Mouse (Mus musculus) induced T-regulatory cell, adult 2 months (primary cell): ENCODE measurements around the gene Msrb3.

ENCODE experiments used
- DNase-seq: peaks from one replicate; pipeline ENCODE4 v3.0.0-alpha.2; 2012; ENCODE audit warnings: low read depth

The Msrb3 gene

DNA sequence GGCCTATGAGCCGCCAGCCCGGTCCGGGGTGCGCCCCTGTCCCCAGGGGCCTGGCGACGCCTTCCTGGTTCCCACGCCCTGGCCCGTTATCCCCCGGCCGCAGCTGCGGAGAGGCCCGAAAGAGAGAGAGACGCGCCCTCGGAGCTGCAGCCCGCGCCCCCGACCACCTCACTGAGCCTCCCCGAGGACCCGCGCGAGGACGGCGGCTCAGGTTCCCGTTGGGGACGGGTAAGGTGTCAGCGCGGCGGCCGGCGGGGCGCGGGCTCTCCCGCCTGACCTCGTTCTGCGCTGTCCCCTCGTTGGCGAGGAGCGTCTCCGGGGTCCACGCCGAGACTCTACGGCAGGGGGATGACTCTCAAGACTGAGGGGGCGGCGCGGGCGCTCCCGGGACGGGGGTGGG, 544 bp downstream of the Msrb3 start:
- DNase-seq: peak; percentile 42

DNA sequence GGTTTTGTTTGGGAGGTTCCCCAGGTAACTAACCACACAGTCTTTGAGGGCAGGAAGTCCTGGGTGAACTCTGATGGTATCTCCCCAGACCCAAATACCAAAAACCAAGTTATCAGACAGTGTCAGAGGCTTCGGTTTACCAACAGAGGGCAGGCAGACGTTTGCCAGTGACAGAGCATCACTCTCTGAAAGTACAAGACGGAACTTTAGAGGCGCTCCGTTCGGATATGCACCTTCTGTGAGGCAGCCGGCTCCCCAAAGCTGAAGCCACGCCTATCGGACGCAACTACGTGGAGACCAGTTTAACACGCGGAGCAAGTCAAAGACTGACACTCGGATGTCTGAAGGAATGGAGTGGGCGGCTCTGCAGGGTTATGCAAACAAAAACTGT, 3.0 kb downstream of the Msrb3 start:
- peak; percentile 92 for DNase-seq

DNA sequence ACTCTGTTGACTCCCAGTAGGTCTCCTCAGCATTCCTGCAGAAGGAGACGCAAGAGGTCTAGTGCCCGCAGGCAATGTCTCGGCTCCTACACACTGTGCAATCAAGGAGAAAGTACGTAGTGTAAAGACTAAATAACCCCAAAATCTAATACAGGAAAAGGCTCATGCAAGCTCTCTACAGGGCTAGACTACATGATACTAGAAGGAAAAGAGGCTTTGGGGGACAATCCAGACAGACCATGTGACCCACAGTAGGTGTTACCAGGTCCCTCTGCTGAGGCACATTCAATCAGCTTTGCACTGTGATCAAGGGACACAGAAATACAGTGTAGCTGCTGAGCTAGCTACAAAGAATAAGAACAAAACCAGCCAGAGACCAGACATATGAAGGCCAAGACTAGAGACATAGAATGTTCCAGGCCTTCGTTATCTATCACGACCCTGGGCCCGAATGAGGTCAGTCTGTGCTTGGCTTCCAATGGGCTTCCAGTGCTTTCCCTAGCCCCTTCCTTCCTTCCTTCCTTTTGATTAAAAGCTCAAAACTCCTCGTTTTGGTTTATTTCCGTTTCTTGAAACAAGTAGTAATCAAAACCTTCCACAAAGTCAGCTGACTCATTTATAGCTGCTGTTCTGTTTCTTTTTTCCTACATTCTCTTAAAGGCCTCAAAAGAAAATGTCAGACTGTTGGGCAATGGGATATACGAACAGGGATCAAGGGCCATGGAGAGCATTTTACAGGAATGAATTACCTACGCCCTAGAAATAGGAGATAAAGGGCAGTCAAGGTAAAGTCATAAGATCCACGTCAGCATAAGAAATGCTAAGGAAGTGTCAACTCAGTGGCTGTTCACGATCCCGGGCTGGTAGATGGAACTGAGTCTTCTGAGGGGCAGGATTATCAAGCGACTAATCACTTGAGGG, 3.7 kb downstream of the Msrb3 start:
- DNase-seq: no peak

DNA sequence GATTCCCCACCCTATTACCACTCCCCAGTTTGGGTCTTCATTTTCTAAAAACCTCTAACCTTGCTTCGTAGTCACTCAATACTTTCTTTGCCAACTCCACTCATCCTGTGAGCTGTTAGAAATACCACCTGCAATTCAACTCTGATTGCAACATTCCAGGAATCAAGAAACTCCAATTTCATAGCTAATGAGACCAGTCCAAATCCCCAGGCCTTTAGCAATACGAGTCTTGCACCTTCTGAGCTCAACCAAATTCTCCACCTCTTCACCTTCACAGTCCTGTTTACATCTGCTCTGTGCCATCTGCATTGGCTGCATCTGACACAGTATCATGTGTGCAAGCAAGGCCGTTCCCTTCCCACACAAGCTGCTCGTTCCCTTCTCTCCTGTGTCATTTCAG, 5.0 kb downstream of the Msrb3 start:
- DNase-seq: no peak

DNA sequence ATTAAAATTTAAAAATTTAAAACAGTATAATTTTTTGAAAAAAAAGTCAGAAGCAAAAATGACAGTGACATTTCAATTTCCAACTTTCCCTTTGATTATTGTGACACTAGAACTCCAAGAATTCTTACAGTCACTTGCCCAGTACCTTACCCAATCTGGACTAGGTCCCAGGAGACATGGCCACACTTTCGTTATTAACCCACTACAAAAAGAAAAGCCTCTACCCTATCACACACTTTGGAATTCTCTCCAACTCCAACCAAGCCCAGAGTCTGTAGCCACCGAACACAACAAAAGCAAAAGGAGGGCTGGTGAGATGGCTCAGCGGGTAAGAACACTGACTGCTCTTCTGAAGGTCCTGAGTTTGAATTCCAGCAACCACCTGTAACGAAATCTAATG, 7.8 kb downstream of the Msrb3 start:
- no peak for DNase-seq

DNA sequence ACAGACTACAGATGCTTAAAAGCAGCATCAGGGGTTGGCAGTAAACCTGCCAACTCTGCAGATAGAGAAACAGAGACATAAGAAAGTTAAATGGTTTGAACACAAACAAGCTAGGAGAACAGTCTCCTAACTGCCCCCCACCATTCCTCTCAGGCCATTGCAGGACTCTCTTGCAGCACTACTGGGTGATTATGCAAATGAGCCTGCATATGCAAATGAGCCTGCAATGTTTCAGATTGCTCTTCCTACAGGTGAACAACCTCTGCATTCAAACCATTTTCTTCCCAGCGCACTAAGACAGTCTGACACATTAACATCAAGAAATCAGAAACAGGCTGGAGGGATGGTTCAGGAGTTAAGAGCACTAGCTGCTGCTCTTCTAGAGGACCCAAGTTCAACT, 8.3 kb downstream of the Msrb3 start:
- no peak for DNase-seq

DNA sequence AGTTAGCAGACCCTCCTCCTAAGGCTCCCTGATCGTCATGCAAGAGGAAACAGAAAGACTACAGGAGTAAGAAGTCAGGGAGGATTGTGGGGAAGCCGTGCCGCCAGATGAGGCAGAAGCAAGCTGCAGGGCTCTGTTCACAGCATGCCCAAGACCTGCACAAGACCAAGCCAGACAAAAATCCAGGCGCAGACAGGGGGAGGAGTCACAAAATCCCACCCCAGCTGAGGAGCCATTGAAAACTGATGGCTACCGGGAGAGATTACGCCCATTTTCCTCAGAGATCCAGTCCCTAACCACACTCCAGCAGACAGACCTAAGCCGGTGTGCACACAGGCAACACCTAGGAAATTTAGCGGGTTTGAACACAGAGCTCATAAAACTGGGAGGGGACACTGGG, 10.4 kb downstream of the Msrb3 start:
- DNase-seq: no peak

DNA sequence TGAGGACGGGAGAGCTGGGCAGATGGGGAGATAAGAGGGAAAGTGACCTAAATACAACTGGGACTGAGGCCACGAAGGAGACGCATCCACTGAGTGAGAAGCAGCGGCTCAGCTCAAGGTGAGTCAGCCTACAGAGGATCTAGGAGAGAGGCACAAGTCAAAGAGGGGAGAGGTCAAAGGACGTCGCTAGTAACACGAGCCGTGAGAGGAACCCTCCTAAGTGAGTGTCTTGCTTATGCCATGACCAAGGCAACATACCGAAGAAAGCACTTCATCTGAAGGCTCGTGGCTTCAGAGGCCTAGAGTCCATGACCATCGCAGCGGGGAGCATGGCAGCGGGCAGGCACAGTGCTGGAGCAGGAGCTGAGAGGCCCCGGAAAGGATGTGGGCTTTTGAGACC, 14.7 kb downstream of the Msrb3 start:
- DNase-seq: no peak

DNA sequence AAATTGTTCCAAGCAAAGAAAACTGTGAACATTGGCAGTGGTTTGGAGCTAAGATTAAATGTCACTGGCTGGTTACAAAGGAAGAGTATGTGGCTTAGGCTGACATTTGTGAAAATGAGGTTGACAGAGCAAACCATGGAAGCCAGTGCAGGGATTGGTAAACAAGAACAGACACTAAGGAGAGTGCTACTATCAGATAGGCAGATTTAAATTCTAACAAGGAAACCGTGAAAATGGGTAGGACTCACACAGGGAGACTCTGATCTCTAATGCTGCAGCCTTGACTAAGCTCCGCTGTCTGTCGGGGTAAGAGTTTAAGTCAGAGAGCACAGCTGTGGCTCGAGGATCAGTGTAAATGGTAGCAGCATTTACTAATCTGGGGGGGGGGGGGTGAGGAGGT, 15.2 kb downstream of the Msrb3 start:
- DNase-seq: peak; percentile 38

DNA sequence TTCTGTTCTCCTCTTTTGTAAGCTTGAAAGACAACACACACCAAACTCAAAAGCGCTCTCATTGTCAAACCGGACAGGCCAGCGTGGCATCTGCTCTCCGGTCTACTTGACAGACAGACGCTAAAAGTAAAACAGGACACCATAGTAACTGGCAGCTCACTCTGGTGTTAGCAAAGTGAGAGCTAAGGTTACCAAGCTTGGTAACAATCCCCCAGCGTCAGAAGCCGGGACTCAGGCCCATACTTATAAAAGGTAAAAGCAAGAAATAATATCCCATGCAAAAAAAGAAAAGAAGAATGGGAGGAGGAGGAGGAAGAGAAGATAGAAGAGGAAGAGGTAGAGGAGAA, 15.9 kb downstream of the Msrb3 start:
- no peak for DNase-seq

DNA sequence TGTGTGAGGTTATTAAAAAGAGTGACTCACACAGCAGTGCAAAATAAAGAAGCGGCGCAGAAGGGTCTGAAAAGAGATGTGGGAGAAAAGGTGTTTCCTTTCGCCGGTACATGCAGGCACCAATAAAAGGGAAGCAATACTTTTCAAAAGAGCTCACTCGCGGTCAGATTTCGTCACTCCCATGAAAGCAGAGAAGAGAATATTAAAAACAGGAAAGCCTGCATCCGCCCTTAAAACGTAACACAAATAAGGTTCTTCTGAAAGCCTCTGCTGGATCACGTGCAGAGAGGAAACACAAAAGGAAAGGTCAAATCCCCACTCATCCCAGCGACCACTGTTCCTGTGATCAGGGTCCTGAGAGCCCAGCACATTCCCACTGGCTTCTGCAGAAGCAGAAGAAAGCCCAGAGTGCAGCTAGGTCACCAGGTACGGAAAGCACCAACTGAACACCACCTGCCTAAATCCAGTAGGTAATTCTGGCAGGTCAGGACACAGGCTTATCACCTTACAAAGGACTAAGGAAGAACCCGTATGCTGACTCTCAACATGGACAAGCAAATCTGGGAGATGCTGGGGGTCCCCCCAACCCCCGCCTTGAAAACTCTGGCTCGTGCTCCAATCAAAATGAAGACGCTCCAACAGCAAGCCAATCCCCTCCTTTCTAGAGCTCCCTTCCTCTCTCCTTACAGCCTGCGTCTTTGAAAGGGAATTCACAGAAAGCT, 16.4 kb downstream of the Msrb3 start:
- DNase-seq: peak; percentile 91

DNA sequence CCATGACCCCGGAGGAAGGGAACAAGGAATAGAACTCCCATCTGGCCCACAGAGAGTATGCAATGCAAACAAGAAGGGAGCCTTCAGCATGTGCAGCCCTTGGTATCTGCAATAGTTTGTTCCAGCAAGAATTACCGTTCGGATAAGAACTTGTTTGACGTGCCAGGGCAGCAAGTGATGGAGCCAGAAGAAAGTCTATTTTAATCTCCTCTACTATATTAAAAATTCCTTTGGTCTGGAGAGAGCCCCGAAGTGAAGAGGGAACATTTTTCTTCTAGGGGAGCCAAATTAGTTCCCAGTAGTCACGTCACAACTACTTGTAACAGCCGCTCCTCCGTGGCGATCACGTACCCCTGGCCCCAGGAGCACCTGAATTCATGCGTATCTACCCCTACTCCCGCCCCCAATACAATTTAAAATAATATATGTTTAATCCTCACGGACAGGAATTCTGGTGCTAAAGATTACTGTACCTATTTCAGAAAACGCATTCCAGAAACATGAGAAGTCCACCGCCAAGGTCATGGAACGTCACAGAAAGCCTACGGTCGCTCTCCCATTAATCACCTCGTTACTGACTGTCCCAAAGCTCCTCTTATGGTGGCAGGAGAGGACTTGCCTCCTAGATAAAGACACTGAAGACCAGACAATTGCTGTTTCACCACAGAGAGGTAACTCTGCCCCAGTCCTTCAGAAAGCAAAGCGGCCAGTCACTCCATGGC, 22.2 kb downstream of the Msrb3 start:
- no peak for DNase-seq

DNA sequence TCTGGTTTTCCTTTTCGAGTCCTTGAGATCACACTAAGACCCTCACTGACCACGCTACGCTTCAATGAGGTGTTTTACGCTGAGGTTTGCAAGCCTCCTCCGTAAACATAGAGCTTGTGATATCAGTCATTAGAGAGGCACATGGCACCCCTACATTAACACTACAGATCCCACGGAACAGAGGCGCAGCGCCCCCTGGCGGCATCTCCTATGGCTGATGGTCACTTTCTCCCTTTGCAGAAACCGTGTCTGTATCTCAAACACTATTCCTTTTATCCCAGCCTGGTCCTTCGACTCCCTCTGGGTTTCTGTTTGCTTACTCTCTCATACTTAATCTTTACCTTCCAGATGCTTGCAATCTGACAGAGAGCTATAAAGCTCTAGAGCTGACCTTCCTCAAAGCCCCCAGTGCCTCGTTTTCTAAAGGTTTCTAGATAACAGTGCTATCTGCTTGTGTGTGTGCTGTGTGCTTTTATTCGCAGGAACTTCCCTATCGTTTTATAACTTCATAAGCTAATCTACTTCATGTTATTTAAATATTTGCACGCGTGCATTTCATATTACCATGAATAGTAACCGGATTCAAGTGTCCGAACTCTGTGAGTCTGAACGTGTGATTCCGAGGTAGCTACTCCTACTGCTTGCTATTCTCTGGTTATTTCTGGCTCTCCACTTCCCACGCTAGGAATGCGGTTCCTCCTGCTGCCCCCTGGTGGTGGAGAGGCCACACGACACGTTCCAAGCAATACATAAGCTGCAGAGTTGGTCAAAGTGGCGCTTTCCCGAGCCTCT, 23.0 kb downstream of the Msrb3 start:
- DNase-seq: peak; percentile 80

DNA sequence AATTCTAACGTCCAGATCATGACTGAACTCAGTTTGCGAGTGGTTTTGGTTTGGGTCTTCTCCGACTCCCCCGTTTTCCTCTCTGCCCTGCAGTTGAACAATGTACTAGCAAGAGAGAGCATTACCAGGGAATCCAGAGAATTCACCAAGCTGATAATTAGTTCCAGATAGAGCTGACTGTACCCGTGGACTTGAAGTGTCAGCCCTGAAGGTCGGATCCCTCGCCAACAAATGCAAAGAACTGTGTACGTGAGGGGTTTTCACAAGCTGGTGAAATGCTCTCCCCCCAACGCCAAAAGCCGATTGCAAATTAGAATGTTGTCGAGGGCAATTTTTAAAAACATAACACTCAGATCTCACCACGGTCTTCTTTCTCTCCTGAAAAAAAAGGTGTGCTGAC, 24.6 kb downstream of the Msrb3 start:
- DNase-seq: no peak

DNA sequence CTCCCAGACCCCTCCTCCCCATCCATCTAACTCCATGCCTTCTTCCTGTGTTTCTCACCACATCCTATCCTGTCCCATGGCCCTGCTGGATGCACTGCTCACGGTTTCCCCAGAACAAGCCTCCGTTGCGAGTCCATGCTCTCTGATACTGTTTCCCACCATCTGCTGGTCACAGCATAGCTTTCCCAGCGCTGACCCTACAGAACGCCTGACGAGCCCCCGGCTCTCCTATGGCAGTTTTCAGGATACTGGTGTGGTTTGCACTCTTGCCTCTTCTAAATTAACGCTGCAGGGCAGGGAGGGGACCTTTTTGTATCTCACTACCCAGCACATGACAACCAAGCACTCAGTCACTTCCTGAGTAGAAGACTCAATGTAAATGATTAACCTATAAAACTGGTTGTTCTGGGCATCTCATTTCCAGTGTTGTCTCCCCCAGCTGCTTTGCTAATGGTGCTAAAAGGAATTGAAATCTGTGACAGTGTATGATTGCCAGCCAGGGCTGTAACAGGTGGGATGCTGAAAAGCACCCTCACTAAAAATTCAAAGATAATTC, 25.2 kb downstream of the Msrb3 start:
- DNase-seq: no peak

DNA sequence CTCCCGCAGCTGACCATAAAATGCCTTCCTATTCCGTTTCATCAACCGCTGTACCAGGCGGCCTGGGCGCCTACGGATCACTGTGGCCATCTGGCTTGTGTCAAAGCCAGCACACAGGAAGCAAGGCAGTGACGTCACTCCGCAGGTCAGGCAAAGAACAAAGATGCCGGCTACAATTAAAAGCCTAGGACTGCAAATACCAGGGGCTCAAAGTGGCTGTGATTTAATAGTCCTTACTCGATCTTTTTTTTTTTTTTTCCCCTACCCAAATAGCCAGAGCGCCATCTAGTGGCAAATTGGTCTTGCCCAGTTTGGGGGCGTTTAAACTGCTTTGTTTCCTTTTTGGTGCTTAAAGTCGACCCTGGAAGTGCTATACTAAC, 26.4 kb downstream of the Msrb3 start:
- peak; percentile 73 for DNase-seq

DNA sequence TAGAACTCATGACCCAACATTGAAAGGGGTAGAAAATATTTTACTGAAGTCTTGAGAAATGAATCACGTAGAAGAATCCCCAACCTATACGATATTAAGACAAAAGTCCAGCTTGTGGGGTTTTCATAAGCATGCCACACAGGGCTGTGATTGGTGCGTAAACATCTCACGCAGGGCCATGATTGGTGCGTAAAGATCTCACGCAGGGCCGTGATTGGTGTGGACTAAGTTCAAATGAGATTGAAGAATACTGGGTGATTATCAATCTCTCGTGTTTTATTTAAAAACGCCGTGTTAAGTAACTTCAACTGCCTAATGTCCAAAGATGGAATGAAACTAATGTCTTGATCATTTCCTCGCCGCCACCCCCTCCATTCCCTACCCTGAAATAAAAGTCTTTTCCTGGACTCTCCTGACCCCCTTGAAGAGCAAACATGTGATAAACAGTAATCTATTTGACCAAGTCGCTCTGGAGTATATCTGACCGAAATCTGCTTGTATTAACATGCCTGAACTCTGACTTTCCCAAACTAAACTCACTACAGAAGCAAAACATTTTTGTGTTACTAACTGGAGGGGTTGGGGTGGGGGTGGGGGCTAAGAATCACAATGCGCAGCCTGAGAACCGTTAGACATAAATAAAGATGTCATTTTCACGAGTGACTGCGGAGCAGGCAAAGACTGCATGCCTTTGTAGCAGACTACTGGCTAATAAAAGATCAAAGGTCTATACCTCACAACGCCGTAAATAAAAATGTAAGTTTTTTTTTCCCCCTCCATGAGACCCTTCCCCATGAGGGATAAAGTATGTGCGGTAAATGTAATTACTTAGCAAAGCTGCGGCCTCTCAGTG, 27.0 kb downstream of the Msrb3 start:
- no peak for DNase-seq

DNA sequence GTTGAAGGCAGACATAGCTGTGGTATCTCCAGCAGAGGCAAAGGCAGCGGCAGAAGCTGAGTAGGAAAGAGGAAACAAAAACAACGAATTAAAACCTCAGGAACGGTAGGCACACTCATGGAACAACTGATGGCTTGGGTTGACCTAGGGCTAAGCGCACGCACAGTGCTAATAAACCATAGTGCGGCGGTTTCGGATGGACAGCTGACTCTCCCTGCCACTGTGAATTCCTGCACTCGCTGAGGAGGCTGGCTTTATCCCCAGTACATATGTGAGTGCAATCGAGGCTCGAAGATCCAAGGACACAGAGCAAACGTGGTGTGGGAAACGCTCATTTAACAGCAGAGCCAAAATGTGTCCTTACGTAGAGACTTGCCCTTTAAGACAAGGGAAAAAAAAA, 27.8 kb downstream of the Msrb3 start:
- no peak for DNase-seq

DNA sequence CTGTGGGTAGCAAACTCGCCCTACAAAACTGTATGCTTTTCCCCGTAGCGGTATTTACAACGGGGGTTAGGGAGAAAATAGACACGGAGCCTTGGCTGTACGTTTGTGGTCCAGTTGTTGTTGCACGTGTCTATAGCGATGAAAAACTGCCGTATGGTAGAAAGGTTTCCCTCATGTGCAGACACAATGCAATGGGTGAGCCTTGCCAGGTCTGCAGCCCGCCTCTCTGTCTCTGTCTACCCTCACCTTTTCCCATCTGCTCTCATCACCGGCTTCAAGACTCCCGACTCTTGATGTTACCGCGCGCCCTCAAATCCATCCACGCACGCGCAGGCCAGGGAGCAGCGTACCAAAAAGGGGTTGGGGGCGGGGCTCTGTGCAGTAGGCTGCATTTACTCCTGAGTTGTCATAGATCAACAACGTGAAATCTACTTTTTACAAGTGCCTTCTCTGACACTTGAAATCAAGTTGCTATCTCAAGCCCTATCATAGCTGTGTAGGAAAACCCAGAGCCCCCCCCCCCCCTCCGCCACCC, 29.6 kb downstream of the Msrb3 start:
- DNase-seq: no peak

DNA sequence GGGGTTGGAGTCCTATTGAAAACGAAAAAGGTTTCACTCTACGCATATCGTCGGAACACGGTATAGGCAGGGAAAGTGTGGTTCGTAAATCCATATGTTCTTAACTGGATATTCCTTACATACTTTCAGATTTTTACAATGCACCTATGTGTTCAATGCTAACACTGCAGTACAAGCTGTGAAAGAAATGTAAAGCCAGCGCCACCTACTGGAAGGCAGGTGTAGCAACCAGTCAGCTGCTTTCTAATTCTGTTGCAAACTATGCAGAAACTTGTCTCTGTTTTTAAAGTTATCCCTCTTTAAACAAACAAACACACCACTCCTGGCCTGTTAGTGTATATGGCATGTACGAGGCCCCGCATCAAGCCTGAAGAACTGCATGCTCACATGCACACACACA, 34.5 kb downstream of the Msrb3 start:
- peak; percentile 77 for DNase-seq

DNA sequence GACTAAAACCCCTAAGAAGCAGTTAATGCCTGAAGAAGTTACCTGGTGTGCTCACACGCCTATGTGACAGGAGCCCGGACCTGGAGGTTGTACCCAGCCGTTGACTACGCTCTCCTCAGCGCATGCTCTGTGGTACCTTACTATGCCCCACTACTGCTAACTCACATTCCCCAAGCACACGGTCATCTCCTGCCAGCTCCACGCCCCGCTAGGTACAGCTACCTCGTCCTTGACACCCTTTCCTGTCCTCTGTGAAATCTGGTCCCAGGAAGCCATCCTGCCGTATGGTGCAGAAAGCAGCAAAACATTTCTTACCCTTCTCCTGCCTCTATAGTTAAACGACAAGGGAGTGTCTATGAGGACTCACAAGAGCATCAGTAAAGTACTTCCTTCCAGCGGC, 37.2 kb downstream of the Msrb3 start:
- DNase-seq: no peak
